Mouse (Mus musculus) embryonic facial prominence, embryonic 10.5 days (tissue): ENCODE measurements around the gene Trim46. TPM values are rescaled to one million over a fixed set of nuclear protein-coding genes. Genes with fewer than 3 reads are reported as not detected.

Source experiments
- DNase-seq: peaks from one replicate; pipeline ENCODE4 v3.0.0-alpha.2; 2017; ENCODE audit warnings: low spot score
- H3K27ac ChIP-seq: fragments of 300-500 bp; sonication (generic); replicated peaks from 2 replicates; pipeline ENCODE4 v1.5.1; 2016; ENCODE audit warnings: mild to moderate bottlenecking
- H3K27me3 ChIP-seq: fragments of 300-500 bp; sonication (generic); replicated peaks from 2 replicates; pipeline ENCODE4 v1.6.1; 2016; ENCODE audit warnings: low read depth, mild to moderate bottlenecking; ENCODE audit not compliant: poor library complexity, severe bottlenecking
- H3K36me3 ChIP-seq: fragments of 300-500 bp; sonication (generic); replicated peaks from 2 replicates; pipeline ENCODE4 v1.6.1; 2016; ENCODE audit warnings: mild to moderate bottlenecking, moderate library complexity
- H3K4me1 ChIP-seq: fragments of 300-500 bp; sonication (generic); 2 replicates; pipeline ENCODE4 v1.6.1; 2016
- H3K4me3 ChIP-seq: fragments of 300-500 bp; sonication (generic); 2 replicates; pipeline ENCODE4 v1.5.1; 2016; ENCODE audit warnings: mild to moderate bottlenecking, moderate library complexity
- H3K9me3 ChIP-seq: fragments of 300-500 bp; sonication (generic); 2 replicates; pipeline ENCODE4 v1.6.1; 2016; ENCODE audit warnings: mild to moderate bottlenecking
- WGBS: fragments of 180-500 bp; shearing (Covaris S2); methylation state at CpG from one replicate; pipeline ENCODE4 v1.1.7; 2016; 5-methylcytosine and 5-hydroxymethylcytosine counted together
- polyA plus RNA-seq: library from polyadenylated mRNA; unstranded; fragments of >200 nt; fragmentation: Nextera tagmentation; extraction: Ambion mirVana; gene quantifications from 2 replicates; pipeline ENCODE4 v1.2.1, GENCODE M21; 2016

Gene Trim46
- polyA plus RNA-seq, 1 experiment from 2014 or later, result 4.7 TPM

- under 1% methylated on average over 20 of the region's 20 CpGs for WGBS
- peak overlapping the region; percentile 89 for H3K27ac ChIP-seq
- H3K4me3 ChIP-seq, result peak overlapping the region; percentile 84
- H3K27me3 ChIP-seq, result peaks cover 14% of the 10 kb centered on the region; the same call in 1 of the 2 replicates
- DNase-seq, result peak; percentile 84
- H3K36me3 ChIP-seq, result peaks cover 4% of the 10 kb centered on the region; the same call in 1 of the 2 replicates
- H3K9me3 ChIP-seq, result no peaks in the 10 kb centered on the region
- H3K4me1 ChIP-seq, result peaks cover 54% of the 10 kb centered on the region
Observed at GRCm38 (mm10) chr3:89266439-89266893, 20.4 kb upstream of the Trim46 start.

GRCm38 (mm10) chr3:89262417-89262816 lies 16.3 kb upstream of the Trim46 start:
- Histone ChIP-seq H3K27me3 (peaks cover 17% of the 10 kb centered on the region; the same call in 1 of the 2 replicates), H3K27ac (no peak overlapping the region; the same call in 1 of the 2 replicates), H3K4me1 (peaks cover 18% of the 10 kb centered on the region), H3K9me3 (no peaks in the 10 kb centered on the region), H3K4me3 (no peak overlapping the region), H3K36me3 (no peaks in the 10 kb centered on the region)
- no peak for DNase-seq
- WGBS, result 73% methylated on average over 10 of the region's 10 CpGs

GRCm38 (mm10) chr3:89260211-89260610 lies 14.1 kb upstream of the Trim46 start:
- WGBS, result 80% methylated on average over 3 of the region's 3 CpGs

GRCm38 (mm10) chr3:89259076-89259475 lies 13.0 kb upstream of the Trim46 start, which contains the start of gene Dpm3:
Dpm3 (plus strand) TSS chr3:89259358.
- Histone ChIP-seq H3K4me1 (peaks cover 4% of the 10 kb centered on the region), H3K36me3 (no peaks in the 10 kb centered on the region), H3K9me3 (no peaks in the 10 kb centered on the region), H3K4me3 (no peak within 1 kb of the TSS), H3K27ac (no peak within 1 kb of the TSS), H3K27me3 (peaks cover 17% of the 10 kb centered on the region; the same call in 1 of the 2 replicates)
- WGBS, result 66% methylated on average over 7 of the region's 7 CpGs
- no peak for DNase-seq

More at GRCm38 (mm10) chr3:89260211-89260610, 14.1 kb upstream of the Trim46 start:
- Histone ChIP-seq H3K36me3 (no peaks in the 10 kb centered on the region), H3K27me3 (peaks cover 17% of the 10 kb centered on the region; the same call in 1 of the 2 replicates), H3K4me3 (no peak overlapping the region), H3K9me3 (no peaks in the 10 kb centered on the region), H3K27ac (no peak overlapping the region), H3K4me1 (peaks cover 4% of the 10 kb centered on the region)
- DNase-seq, result no peak

GRCm38 (mm10) chr3:89256177-89256576 lies 10.1 kb upstream of the Trim46 start:
- DNase-seq, result no peak
- WGBS, result 81% methylated on average over 5 of the region's 5 CpGs
- no peak overlapping the region for H3K27ac ChIP-seq
- H3K36me3 ChIP-seq, result no peaks in the 10 kb centered on the region
- H3K9me3 ChIP-seq, result no peaks in the 10 kb centered on the region
- peaks cover 32% of the 10 kb centered on the region; the same call in 1 of the 2 replicates for H3K27me3 ChIP-seq
- H3K4me3 ChIP-seq, result no peak overlapping the region
- peaks cover 13% of the 10 kb centered on the region for H3K4me1 ChIP-seq

- 91% methylated on average over 5 of the region's 5 CpGs for WGBS
- H3K27ac ChIP-seq, result no peak overlapping the region
- H3K4me1 ChIP-seq, result peaks cover 25% of the 10 kb centered on the region
- DNase-seq, result no peak
- H3K9me3 ChIP-seq, result no peaks in the 10 kb centered on the region
- no peak overlapping the region for H3K4me3 ChIP-seq
- peaks cover 30% of the 10 kb centered on the region; the same call in 1 of the 2 replicates for H3K27me3 ChIP-seq
- no peaks in the 10 kb centered on the region for H3K36me3 ChIP-seq
Observed at GRCm38 (mm10) chr3:89254994-89255393, 8.9 kb upstream of the Trim46 start.

GRCm38 (mm10) chr3:89251365-89251895 lies 5.3 kb upstream of the Trim46 start:
- Histone ChIP-seq H3K27me3 (peaks cover 14% of the 10 kb centered on the region; the same call in 1 of the 2 replicates), H3K4me3 (peak overlapping the region; percentile 41), H3K9me3 (no peaks in the 10 kb centered on the region), H3K4me1 (peaks cover 43% of the 10 kb centered on the region), H3K27ac (peak overlapping the region; percentile 73; the same call in 1 of the 2 replicates), H3K36me3 (peaks cover 25% of the 10 kb centered on the region)
- DNase-seq, result peak; percentile 66
- 2% methylated on average over 17 of the region's 17 CpGs for WGBS

- H3K4me3 ChIP-seq, result no peak overlapping the region
- DNase-seq, result peak; percentile 64
- no peaks in the 10 kb centered on the region for H3K9me3 ChIP-seq
- peaks cover 49% of the 10 kb centered on the region for H3K4me1 ChIP-seq
- no peak overlapping the region; the same call in 1 of the 2 replicates for H3K27ac ChIP-seq
- peaks cover 25% of the 10 kb centered on the region for H3K36me3 ChIP-seq
- 18% methylated on average over 7 of the region's 7 CpGs for WGBS
- H3K27me3 ChIP-seq, result peaks cover 19% of the 10 kb centered on the region
Observed at GRCm38 (mm10) chr3:89250435-89251040, 4.4 kb upstream of the Trim46 start.

GRCm38 (mm10) chr3:89247466-89247865 lies 1.4 kb upstream of the Trim46 start:
- peaks cover 36% of the 10 kb centered on the region for H3K27me3 ChIP-seq
- no peak for DNase-seq
- H3K4me1 ChIP-seq, result peaks cover 75% of the 10 kb centered on the region
- H3K4me3 ChIP-seq, result peak overlapping the region; percentile 68
- 92% methylated on average over 4 of the region's 4 CpGs for WGBS
- no peaks in the 10 kb centered on the region for H3K9me3 ChIP-seq
- peaks cover 25% of the 10 kb centered on the region for H3K36me3 ChIP-seq
- H3K27ac ChIP-seq, result no peak overlapping the region

- 3% methylated on average over 20 of the region's 20 CpGs for WGBS
- peaks cover 57% of the 10 kb centered on the region for H3K4me1 ChIP-seq
Observed at GRCm38 (mm10) chr3:89245688-89246171, 379 bp downstream of the Trim46 start, which contains the start of gene Krtcap2. Krtcap2 (plus strand) TSS chr3:89245966.

GRCm38 (mm10) chr3:89244982-89245687 lies 974 bp downstream of the Trim46 start:
- H3K4me3 ChIP-seq, result peak overlapping the region; percentile 68
- no peaks in the 10 kb centered on the region for H3K9me3 ChIP-seq
- peaks cover 30% of the 10 kb centered on the region for H3K27me3 ChIP-seq
- H3K4me1 ChIP-seq, result peaks cover 51% of the 10 kb centered on the region
- H3K27ac ChIP-seq, result peak overlapping the region; percentile 88
- 2% methylated on average over 25 of the region's 26 CpGs for WGBS
- peak; percentile 68 for DNase-seq
- peaks cover 29% of the 10 kb centered on the region for H3K36me3 ChIP-seq

More at GRCm38 (mm10) chr3:89245688-89246171, 379 bp downstream of the Trim46 start, which contains the start of gene Krtcap2:
- Histone ChIP-seq H3K9me3 (no peaks in the 10 kb centered on the region), H3K4me3 (peak within 1 kb of the TSS; percentile 68), H3K27me3 (peaks cover 30% of the 10 kb centered on the region), H3K36me3 (peaks cover 29% of the 10 kb centered on the region), H3K27ac (peak within 1 kb of the TSS; percentile 88)
- DNase-seq, result peak; percentile 56
